Mouse (Mus musculus): ENCODE data around the gene Cdc25a.

DNA sequence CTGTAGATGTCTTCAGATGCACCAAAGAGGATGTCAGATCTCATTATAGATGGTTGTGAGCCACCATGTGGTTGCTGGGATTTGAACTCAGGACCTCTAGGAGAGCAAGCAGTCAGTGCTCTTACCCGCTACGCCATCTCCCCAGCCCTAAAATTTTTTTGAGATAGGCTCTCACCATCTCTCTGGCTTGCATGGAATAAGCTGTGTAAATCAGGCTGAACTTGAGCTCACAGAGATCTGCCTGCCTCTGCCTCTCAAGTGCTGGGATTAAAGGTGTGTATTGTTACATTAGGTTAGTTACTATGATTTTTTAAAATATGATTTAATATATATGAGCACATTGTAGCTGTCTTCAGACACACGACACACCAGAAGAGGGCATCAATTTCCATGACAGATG lies 53.8 kb downstream of the Cdc25a start:
- no peak for TF ChIP-seq POLR2A (IDR thresholded peaks at IDR 0.05; ENCODE audit: low read depth, low read length)
- TF ChIP-seq CTCF (IDR thresholded peaks at IDR 0.05; ENCODE audit: borderline replicate concordance, insufficient read depth, low read length) = no peak

Data from embryonic fibroblast, embryonic 13.5 days (primary cell).